Mouse (Mus musculus): ENCODE measurements around the gene Camk2n1.

- TF ChIP-seq POLR2A (IDR thresholded peaks at IDR 0.05; ENCODE audit: low read depth, low read length) (no peak), CTCF (conservative IDR thresholded peaks at IDR 0.05; ENCODE audit: insufficient read depth, insufficient read length, low read depth, low read length) (no peak)
Measured at GRCm38 (mm10) chr4:138494905-138495304, 40.8 kb downstream of the Camk2n1 start.
